Mouse (Mus musculus) hindbrain, postnatal 0 days (tissue): Measurements from ENCODE around the gene Blnk. TPM values are rescaled to one million over a fixed set of nuclear protein-coding genes. Genes with fewer than 3 reads are reported as not detected.

Experiments
- ATAC-seq: fragments of 200-750 bp; cut with Nextera tagmentation; 2 replicates; pipeline ENCODE4 v1.8.0; 2017; ENCODE audit warnings: mild to moderate bottlenecking, moderate TSS enrichment, moderate library complexity
- DNase-seq: peaks from one replicate; pipeline ENCODE4 v3.0.0-alpha.2; 2015; ENCODE audit warnings: low spot score
- H3K27ac ChIP-seq: fragments of 300-500 bp; sonication (generic); 2 replicates; pipeline ENCODE4 v1.5.1; 2014; ENCODE audit warnings: mild to moderate bottlenecking
- H3K27me3 ChIP-seq: fragments of 300-500 bp; sonication (generic); 2 replicates; pipeline ENCODE4 v1.6.1; 2014; ENCODE audit warnings: low read length, mixed read lengths; ENCODE audit not compliant: insufficient read depth
- H3K36me3 ChIP-seq: fragments of 300-500 bp; sonication (generic); 2 replicates; pipeline ENCODE4 v1.6.1; 2014; ENCODE audit warnings: low read length, mixed read lengths; ENCODE audit not compliant: insufficient read depth
- H3K4me1 ChIP-seq: fragments of 300-500 bp; sonication (generic); 2 replicates; pipeline ENCODE4 v1.6.1; 2014; ENCODE audit warnings: antibody characterized with exemption, low read length, mixed read lengths; ENCODE audit not compliant: insufficient read depth
- H3K4me2 ChIP-seq: fragments of 300-500 bp; sonication (generic); 2 replicates; pipeline ENCODE4 v1.6.1; 2014; ENCODE audit warnings: low read depth, mild to moderate bottlenecking, low read length, moderate library complexity, mixed read lengths
- H3K4me3 ChIP-seq: fragments of 300-500 bp; sonication (generic); 2 replicates; pipeline ENCODE4 v1.5.1; 2014; ENCODE audit warnings: low read length
- H3K9ac ChIP-seq: fragments of 300-500 bp; sonication (generic); replicated peaks from 2 replicates; pipeline ENCODE4 v1.6.1; 2014; ENCODE audit warnings: mild to moderate bottlenecking, low read length, moderate library complexity, mixed read lengths
- H3K9me3 ChIP-seq: fragments of 300-500 bp; sonication (generic); 2 replicates; pipeline ENCODE4 v1.6.1; 2016; ENCODE audit warnings: low read length, mixed read lengths
- CTCF ChIP-seq: IDR thresholded peaks from 2 replicates; pipeline ENCODE4 v1.5.1; 2016; ENCODE audit warnings: antibody characterized with exemption, control low read depth, low read depth
- WGBS: fragments of 180-500 bp; shearing (Covaris S2); extraction: QIAGEN DNeasy Blood & Tissue Kit; methylation state at CpG from one replicate; pipeline ENCODE4 v1.1.7; 2014; 5-methylcytosine and 5-hydroxymethylcytosine counted together
- polyA plus RNA-seq: library from polyadenylated mRNA; unstranded; fragments of >200 nt; fragmentation: Nextera tagmentation; extraction: Ambion mirVana; gene quantifications from 2 replicates; pipeline ENCODE4 v1.2.1, GENCODE M21; 2015
- total RNA-seq: library from RNA; depleted of rRNA; stranded (reverse); fragments of >200 nt; gene quantifications from 2 replicates; pipeline ENCODE4 v1.2.3, GENCODE M21; 2014

Gene Blnk
- total and polyA plus RNA-seq, 2 experiments from 2014 or later, result 0.05 to 1.4 TPM

GRCm38 (mm10) chr19:41014003-41014402 lies 19.7 kb upstream of the Blnk start:
- ATAC-seq (no peak), DNase-seq (no peak)
- Histone ChIP-seq H3K4me3 (no peak overlapping the region), H3K36me3 (no peaks in the 10 kb centered on the region), H3K4me1 (no peaks in the 10 kb centered on the region), H3K4me2 (0 out of 2 replicates have a peak overlapping the region, but pooled peaks have one; percentile 10), H3K27me3 (peaks cover 4% of the 10 kb centered on the region; the same call in 1 of the 2 replicates), H3K9ac (no peak overlapping the region), H3K9me3 (no peaks in the 10 kb centered on the region), H3K27ac (no peak overlapping the region)
- no peak for TF ChIP-seq CTCF
- WGBS, result 26% methylated on average over 9 of the region's 9 CpGs

- Histone ChIP-seq H3K9me3 (no peaks in the 10 kb centered on the region), H3K9ac (no peak overlapping the region), H3K27ac (no peak overlapping the region), H3K4me1 (no peaks in the 10 kb centered on the region), H3K27me3 (peaks cover 4% of the 10 kb centered on the region; the same call in 1 of the 2 replicates), H3K4me2 (no peak overlapping the region), H3K36me3 (no peaks in the 10 kb centered on the region), H3K4me3 (no peak overlapping the region)
- no peak for TF ChIP-seq CTCF
- DNase-seq (no peak), ATAC-seq (no peak)
- 13% methylated on average over 5 of the region's 5 CpGs for WGBS
These were observed 19.3 kb upstream of the Blnk start for GRCm38 (mm10) chr19:41013591-41013990.

- H3K27me3 ChIP-seq, result peaks cover 4% of the 10 kb centered on the region; the same call in 1 of the 2 replicates
- TF ChIP-seq CTCF, result no peak
- no peak overlapping the region for H3K9ac ChIP-seq
- no peak overlapping the region for H3K4me2 ChIP-seq
- ATAC-seq, result no peak
- DNase-seq, result no peak
- H3K9me3 ChIP-seq, result no peaks in the 10 kb centered on the region
- H3K4me3 ChIP-seq, result no peak overlapping the region
- 37% methylated on average over 5 of the region's 5 CpGs for WGBS
- H3K4me1 ChIP-seq, result no peaks in the 10 kb centered on the region
- H3K36me3 ChIP-seq, result no peaks in the 10 kb centered on the region
- H3K27ac ChIP-seq, result no peak overlapping the region
These were observed 17.3 kb upstream of the Blnk start for GRCm38 (mm10) chr19:41011676-41012075.

GRCm38 (mm10) chr19:41008674-41009395 lies 14.5 kb upstream of the Blnk start:
- no peak for TF ChIP-seq CTCF
- Histone ChIP-seq H3K9me3 (no peaks in the 10 kb centered on the region), H3K4me1 (no peaks in the 10 kb centered on the region), H3K27me3 (peaks cover 4% of the 10 kb centered on the region; the same call in 1 of the 2 replicates), H3K36me3 (no peaks in the 10 kb centered on the region), H3K4me3 (no peak overlapping the region), H3K4me2 (no peak overlapping the region), H3K27ac (no peak overlapping the region), H3K9ac (no peak overlapping the region)
- no peak for ATAC-seq
- 96% methylated on average over 5 of the region's 5 CpGs for WGBS
- no peak for DNase-seq

DNA sequence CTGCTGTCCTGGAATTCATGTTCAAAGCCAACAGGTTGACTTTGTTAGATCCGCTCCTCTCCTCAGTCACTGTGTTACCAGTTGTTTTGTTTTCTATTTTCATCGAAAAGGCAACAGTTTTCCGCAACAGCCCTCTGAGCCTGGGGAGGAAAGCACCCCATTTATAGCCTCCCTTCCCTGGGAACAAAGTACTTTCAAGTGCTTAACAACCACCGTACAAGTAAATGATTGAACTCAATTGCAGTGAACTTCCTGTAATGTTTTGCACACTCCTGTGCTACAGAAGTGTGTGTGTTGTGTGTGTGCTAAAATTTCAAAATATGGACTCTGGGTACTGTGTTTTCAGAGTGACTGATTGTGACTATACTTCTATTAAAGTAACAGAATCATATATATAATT lies 13.4 kb upstream of the Blnk start:
- no peak overlapping the region for H3K4me3 ChIP-seq
- no peaks in the 10 kb centered on the region for H3K9me3 ChIP-seq
- no peak overlapping the region for H3K27ac ChIP-seq
- H3K4me2 ChIP-seq, result no peak overlapping the region
- peaks cover 4% of the 10 kb centered on the region; the same call in 1 of the 2 replicates for H3K27me3 ChIP-seq
- no peak for ATAC-seq
- 85% methylated on average over 4 of the region's 4 CpGs for WGBS
- TF ChIP-seq CTCF, result no peak
- no peaks in the 10 kb centered on the region for H3K4me1 ChIP-seq
- no peak for DNase-seq
- H3K9ac ChIP-seq, result no peak overlapping the region
- H3K36me3 ChIP-seq, result no peaks in the 10 kb centered on the region

- peaks cover 4% of the 10 kb centered on the region; the same call in 1 of the 2 replicates for H3K27me3 ChIP-seq
- no peak for TF ChIP-seq CTCF
- H3K36me3 ChIP-seq, result no peaks in the 10 kb centered on the region
- no peak overlapping the region for H3K4me2 ChIP-seq
- no peaks in the 10 kb centered on the region for H3K4me1 ChIP-seq
- no peaks in the 10 kb centered on the region for H3K9me3 ChIP-seq
- WGBS, result 37% methylated on average over 6 of the region's 6 CpGs
- no peak overlapping the region for H3K9ac ChIP-seq
- no peak overlapping the region for H3K27ac ChIP-seq
- DNase-seq (no peak), ATAC-seq (no peak)
- no peak overlapping the region for H3K4me3 ChIP-seq
These were observed 13.0 kb upstream of the Blnk start for GRCm38 (mm10) chr19:41007326-41007725.

- H3K4me3 ChIP-seq, result no peak overlapping the region
- H3K27ac ChIP-seq, result no peak overlapping the region
- TF ChIP-seq CTCF, result no peak
- H3K36me3 ChIP-seq, result no peaks in the 10 kb centered on the region
- no peak overlapping the region for H3K9ac ChIP-seq
- ATAC-seq (no peak), DNase-seq (no peak)
- H3K4me1 ChIP-seq, result no peaks in the 10 kb centered on the region
- peaks cover 4% of the 10 kb centered on the region; the same call in 1 of the 2 replicates for H3K27me3 ChIP-seq
- 16% methylated on average over 4 of the region's 4 CpGs for WGBS
- H3K4me2 ChIP-seq, result no peak overlapping the region
- no peaks in the 10 kb centered on the region for H3K9me3 ChIP-seq
These were observed 12.3 kb upstream of the Blnk start for GRCm38 (mm10) chr19:41006621-41007020.
